Mouse (Mus musculus) heart, postnatal 36 days (tissue): ENCODE results near the gene Itga9. TPM values are rescaled to one million over a fixed set of nuclear protein-coding genes. Genes with fewer than 3 reads are reported as not detected.
A peak's percentile ranks its signal among the peaks of the same experiment; 100 is the strongest.

Source experiments
- DNase-seq, 2 experiments: peaks; one replicate each; pipeline ENCODE4 v3.0.0; 2021 to 2022
- intact Hi-C: fragments of 180-260 bp; cut with DNase I; formaldehyde crosslinking; loops from one replicate; pipeline ENCODE4 v1.15.1; 2025
- total RNA-seq, 2 experiments: library from RNA; stranded (reverse); gene quantifications; 2 replicates each; pipeline ENCODE4 v1.2.3; 2021

Gene Itga9
- total RNA-seq, 2 experiments from 2014 or later: 49.5 to 60.2 TPM

GRCm38 (mm10) chr9:118856665-118857064 lies 250.2 kb downstream of the Itga9 start:
- intact Hi-C loops: no loop called here
- peak in 1 of 2 experiments; percentile 23 for DNase-seq

DNA sequence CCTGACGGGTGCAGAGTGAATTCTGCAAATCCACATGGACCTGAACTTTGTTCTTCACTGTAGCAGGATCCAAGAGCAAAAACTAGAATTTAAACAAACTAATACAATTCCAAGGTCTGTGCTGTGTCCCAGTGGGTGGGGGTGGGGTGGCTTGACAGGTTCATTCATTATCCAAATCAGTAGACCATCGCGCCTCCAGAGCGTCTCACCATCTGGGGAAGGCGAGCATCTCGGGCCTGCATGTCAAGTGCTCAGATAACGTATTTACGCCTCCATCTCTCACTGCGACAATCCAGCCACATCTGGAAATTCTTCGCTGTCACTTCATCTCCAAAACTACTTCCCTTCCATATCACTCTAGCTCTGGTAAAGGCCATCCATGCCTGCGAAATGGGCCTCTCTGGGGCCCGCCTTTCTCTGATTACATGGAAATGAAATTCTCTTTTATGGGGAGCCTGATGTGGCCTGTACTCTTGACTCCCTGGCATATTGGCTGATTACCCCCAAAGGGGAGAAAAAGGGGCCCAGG lies 254.2 kb downstream of the Itga9 start:
- DNase-seq: no peak
- intact Hi-C loops: no loop called here

DNA sequence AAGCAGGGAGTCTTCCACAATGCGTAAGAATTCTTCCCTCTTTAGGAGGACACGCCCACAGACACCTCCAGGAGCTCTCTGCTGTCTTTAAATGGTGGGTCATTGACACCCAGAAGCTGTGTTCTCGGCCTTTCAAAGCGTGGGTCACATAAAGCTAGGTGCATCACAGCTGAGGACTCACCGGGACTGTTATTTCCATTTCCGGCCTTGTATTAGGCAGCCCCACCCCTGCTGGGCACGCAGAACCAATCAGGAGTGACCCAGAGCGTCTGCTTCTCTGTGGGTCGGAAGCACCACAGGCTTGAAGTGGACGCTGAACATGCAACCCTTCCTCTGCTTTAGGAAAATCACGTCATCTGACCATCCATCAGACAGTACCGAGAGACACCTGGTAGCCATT lies 255.7 kb downstream of the Itga9 start:
- DNase-seq: no peak
- intact Hi-C loops: no loop called here

DNA sequence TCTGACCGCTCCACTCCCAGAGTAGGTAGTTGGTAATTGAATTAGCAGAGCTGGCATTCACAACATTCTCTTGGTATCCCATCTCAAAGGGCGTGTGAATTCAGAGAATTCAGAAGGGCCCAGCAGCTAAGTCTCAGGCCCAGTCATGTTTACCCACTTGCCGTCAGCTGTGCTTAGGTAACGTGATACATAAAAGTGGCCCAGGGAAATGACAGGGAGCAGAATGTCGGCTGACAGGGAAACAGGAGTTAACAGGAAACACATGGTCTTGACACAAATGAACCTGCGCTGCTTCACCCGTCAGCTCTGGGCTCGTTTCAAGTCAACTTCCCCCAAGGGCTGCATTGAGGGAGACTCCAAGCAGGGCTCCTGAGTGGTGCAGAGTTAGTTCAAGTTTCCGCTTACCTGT lies 256.4 kb downstream of the Itga9 start:
- intact Hi-C loops: no loop called here

GRCm38 (mm10) chr9:118863528-118863927 lies 257.0 kb downstream of the Itga9 start:
- intact Hi-C loops: no loop called here

More for the DNA sequence above, 256.4 kb downstream of the Itga9 start:
- DNase-seq: no peak

GRCm38 (mm10) chr9:118866949-118867348 lies 260.5 kb downstream of the Itga9 start:
- DNase-seq: no peak
- intact Hi-C loops: no loop called here

More at GRCm38 (mm10) chr9:118863528-118863927, 257.0 kb downstream of the Itga9 start:
- DNase-seq: no peak

DNA sequence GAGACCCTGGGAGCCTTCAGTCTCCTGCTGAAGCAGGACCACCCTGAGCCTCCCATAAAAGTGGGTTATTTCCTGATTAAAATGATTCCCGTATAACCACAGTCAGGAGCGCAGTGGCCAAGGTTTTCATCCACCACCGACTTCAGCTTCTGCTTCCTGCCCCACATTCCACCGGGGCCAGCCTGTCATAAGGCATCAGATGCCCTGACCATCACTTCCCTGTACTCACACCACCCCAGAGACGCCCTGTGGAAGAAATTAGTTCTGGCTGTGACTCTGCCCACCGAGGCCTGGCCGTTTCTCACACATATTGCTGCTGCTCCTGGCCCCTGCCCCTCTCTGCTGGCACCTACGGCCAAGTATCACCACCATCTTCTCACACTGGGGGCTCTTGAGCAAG lies 261.4 kb downstream of the Itga9 start:
- no peak for DNase-seq
- intact Hi-C loops: no loop called here

DNA sequence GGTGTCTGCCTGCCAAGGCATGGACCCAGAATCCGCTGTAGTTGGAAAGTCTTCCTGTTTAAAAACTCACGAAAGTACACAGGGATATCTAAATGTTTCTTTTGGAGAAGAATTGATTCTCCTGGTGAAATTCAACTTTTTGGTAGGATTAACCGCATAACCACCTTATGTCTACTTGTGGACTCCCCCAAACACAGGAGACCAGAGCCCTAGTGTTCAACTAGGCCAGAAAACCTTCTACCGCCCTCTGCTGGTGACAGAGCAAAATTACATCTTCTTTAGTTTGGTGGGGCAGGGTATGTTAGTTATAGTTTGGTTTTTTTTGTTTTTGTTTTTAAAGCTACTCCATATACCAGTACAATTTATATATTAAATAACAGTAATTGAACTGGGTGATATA lies 264.6 kb downstream of the Itga9 start:
- intact Hi-C loops: loop anchor here (1.0 to 5.0 kb wide), 4 partner anchors 89 to 265 kb away; partner anchors contain the start of gene Itga9
- peak; percentile 66 to 68 for DNase-seq

DNA sequence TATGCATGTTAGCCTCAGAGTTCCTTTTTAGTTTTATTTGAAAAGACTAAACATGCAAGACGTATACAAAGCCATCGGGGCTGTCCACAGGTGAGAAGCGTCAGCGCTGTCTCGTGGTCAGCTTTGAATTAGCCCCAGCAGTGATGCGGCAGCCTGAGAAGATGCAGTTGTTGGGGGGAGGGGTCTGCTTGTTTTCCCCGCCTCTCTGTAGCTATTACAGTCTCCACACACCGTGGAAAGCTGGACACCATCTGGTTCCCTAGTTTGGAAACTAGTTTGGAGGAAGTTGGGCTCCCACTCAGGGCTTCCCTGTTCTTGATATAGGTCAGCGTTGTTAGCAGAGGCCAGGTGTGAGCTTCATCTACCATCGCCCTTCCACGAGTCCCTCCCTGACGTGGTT lies 266.5 kb downstream of the Itga9 start:
- no peak for DNase-seq
- intact Hi-C loops: loop anchor here (5.0 kb wide), 3 partner anchors 91 to 181 kb away; no protein-coding TSS in a partner anchor

DNA sequence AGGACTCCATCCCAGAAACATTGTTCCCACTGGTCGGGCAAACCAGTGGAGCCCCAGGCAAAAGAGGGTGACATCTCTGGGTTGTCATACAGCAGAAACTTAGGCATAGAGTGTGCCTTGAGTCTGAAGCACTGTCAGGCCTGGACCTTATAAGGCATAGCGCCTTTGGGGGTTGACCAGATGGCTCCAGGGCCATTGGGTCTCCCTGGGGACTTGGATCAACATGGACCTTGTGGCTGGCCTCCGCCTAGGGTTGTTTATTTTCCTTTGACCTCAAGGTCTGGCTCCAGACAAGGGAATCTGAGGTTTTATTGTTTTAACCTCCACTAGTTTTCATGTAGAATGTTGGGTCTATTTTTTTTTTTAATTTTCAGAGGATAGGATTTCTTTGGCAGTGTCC lies 267.1 kb downstream of the Itga9 start:
- no peak for DNase-seq
- intact Hi-C loops: loop anchor here (5.0 kb wide), 3 partner anchors 91 to 181 kb away; no protein-coding TSS in a partner anchor

GRCm38 (mm10) chr9:118875705-118876104 lies 269.2 kb downstream of the Itga9 start:
- intact Hi-C loops: no loop called here
- no peak for DNase-seq

DNA sequence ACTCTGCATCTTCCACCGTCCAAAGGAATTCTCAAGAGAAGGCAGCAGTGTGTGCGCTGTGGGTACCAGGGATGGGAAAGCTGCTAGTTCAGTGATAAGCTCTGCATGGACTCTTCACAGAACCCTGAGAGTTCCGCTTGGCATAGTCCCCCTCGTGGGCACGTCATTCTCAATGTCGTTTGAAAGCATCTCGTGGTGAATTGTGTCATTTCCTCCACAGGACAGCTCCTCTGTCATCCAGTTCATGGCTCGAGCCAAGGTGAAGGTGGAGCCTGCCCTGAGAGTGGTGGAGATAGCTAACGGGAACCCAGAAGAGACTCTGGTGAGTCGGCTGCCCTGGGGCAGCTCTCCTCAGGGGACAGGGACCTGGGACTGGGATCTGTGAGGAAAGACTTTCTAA lies 270.4 kb downstream of the Itga9 start:
- DNase-seq: peak in 1 of 2 experiments; percentile 25
- intact Hi-C loops: no loop called here

GRCm38 (mm10) chr9:118877365-118878008 lies 271.0 kb downstream of the Itga9 start:
- peak in 1 of 2 experiments; percentile 24 for DNase-seq
- intact Hi-C loops: no loop called here

DNA sequence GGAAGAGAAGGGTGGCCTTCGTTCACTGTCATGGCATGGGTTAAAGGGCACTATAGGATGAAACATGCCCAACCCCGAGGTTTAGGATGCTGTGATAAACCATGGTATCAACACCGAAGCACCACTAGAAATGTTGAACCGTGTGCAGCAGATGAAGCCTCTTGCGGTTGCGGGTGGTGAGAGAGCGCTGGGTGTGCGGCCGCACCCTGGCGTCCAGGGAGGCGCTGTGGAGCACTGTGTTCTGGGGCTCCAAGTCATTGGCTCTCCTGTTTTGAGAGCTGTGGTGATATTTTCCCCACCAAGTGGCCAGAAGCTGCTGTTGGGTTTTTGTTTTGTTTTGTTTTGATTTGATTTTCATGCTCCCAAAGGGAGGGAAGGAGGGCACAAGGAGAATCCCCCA lies 272.1 kb downstream of the Itga9 start:
- intact Hi-C loops: no loop called here
- no peak for DNase-seq

DNA sequence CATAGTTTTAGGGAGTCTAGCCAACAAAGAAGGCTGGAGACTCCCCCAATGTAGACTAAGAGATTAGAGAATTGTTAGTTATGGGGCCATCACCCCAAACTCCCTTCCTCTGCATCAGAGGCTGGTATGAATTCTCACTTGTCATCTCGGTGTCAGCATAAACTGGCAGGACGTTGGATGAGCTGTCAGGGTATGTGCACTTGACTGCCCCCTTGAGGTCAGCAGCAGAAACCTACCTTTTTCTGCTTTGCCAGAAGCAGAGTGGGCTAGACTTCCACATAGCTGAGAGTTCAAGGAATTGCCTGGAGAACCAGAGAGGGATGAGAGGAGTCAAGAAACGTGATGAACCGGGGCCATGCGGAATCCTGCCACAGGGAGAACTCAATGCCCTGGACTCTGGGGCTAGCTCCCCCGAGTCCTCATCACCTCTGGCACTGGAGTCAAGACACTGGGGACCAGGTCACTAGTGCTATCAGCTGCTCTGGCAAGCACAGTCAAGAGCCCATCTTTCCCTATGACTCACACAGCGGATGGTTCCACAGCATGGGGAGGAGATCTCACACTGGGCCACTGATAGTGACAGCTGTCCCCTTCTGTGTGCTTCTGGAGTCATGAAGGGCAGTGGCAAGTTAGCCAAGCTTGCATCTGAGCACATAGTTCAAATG lies 274.9 kb downstream of the Itga9 start:
- intact Hi-C loops: no loop called here
- DNase-seq: no peak

- intact Hi-C loops: no loop called here
- DNase-seq: no peak
Measured at GRCm38 (mm10) chr9:118881946-118882284, 275.4 kb downstream of the Itga9 start.

DNA sequence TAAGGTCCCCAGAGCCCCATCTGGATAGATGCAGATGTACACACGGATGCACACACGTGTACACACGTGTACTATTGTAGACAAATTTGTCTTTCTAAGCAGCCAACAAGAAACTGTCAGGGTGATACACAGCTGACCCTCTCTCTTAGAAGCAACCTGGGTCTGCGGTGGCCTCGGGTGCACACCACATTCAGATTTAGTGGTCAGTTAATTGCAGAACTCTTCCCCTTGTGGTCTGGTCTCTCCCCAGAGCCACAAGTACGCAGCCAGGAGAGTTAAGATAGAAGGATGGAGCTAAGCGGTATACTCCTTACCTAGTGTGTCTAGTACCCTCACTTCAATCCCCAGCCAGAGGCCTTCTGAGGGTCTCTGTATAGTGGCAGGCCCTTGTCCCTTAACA lies 276.7 kb downstream of the Itga9 start:
- no peak for DNase-seq
- intact Hi-C loops: no loop called here

DNA sequence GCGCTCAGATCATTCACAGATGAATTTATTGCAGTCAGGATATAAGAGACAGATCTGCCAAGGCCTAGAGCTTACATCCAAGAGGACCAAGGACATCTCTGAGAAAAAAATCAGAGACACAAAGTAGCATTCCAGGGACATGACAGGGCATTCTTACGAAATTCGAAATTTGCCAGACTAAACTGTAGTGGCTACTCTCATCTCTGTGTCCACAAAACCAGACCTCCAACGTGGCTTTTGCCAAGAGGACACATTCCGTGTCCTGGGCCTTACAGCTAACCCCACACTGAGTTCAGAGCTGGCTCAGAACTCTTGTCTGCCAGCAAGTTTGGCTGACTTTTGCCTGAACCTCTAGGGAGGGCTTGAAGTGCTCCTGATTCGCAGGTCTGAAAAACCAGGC lies 279.3 kb downstream of the Itga9 start:
- DNase-seq: peak in 1 of 2 experiments; percentile 36

GRCm38 (mm10) chr9:118887201-118887600 lies 280.7 kb downstream of the Itga9 start:
- DNase-seq: peak in 1 of 2 experiments; percentile 27
- intact Hi-C loops: no loop called here

More for the DNA sequence above, 279.3 kb downstream of the Itga9 start:
- intact Hi-C loops: no loop called here

DNA sequence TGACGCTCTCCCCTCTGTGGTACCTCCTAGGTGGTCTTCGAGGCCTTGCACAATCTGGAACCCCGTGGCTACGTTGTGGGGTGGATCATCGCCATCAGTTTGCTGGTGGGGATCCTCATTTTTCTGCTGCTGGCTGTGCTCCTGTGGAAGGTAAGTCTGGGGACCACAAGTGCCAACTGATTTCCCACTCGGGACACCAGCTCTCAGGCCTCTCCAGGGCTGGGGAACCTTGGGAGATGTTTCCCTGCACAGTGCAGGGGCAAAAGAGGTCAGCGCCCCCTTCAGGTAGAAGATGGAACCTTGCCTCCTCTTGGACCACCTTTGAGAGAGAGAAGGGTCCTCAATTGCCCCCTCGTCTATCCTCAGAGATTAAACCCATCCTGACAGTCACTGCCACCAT lies 281.2 kb downstream of the Itga9 start:
- no peak for DNase-seq
- intact Hi-C loops: no loop called here

DNA sequence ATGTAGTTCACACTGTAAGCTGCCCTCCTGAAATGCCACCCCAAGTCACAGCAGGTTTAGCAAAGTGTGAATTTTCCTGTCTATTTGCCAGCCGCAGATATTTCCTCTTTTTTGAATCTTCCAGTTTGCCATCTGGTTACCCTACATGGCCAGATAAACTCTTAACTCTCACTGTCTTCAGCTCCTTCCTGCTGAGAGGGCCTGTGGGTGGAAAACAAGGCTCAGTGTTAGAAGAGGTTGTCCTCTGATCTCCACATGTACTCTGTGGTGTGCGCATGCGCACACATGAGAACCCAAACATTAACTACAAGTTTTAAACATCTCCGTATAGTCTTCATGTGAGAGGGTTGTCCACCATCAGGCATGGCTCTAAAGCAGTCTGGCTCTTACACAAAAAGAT lies 283.7 kb downstream of the Itga9 start:
- intact Hi-C loops: no loop called here

DNA sequence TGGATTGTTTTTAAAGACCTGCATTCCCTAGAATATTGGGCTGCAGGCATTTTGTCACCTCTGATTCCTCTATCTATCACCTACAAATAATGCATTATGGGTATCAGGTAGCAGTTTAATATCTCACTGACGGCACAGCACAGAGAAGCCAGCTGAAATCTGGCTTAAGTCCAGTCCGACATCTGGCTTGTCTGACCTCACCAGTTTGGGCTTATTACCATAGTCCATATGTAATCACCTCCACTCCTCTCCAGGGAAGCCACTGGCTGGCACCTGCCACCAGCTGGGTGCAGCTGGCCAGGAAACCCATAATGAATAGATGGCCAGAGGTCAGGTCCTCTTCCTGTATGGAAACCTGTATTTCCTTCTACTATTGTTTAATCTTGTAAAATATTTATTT lies 284.2 kb downstream of the Itga9 start:
- intact Hi-C loops: no loop called here
- DNase-seq: no peak

More for the DNA sequence above, 283.7 kb downstream of the Itga9 start:
- no peak for DNase-seq
